Mouse (Mus musculus): ENCODE results near the gene Iqschfp.

Iqschfp gene

GRCm38 (mm10) chr3:67892026-67892705, at the start of gene Iqschfp, which contains the start of gene Iqcj:
Iqschfp (plus strand) TSS chr3:67892232.
Iqcj (plus strand) TSS chr3:67892220.
- no peak for DNase-seq (ENCODE audit: low spot score)

DNA sequence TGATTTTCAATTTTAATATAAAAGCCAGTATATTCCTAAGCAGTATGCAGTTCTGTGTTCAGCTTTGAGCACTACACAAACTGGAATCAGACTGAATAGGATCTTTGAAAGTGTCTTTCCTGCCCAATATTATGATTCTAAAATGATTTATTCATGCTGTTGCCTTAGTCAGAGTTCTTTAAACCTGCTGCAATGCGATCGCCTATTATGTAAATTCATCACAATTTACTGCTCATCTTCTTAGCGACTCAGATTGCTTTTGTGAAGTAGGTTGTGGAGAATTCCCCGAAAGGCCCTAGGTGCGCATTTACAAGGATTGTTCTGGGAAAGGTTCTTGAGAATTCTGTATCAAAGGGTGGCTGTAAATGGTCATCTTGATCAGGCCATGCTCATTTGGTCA, 39.6 kb upstream of the Iqschfp start:
- no peak for DNase-seq (ENCODE audit: low spot score)

DNA sequence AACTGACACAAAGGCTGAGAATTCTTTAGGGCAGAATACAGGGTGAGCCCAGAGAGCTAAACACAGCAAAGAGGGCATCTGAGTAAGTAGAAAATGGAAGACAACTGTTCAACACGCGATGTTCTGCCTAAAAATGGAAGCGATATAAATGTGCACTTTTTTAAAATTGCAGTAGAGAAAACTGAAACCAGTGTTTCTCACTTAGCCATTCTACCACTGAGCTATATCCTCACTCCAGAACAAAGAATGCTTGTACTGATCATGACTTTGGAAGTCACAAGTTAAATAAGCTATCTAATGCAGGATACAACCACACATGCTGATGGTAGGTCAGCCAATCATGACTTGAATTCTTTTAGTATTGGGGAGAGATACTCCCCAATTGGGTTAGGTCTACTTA, 30.5 kb upstream of the Iqschfp start:
- DNase-seq (ENCODE audit: low spot score), result no peak

DNA sequence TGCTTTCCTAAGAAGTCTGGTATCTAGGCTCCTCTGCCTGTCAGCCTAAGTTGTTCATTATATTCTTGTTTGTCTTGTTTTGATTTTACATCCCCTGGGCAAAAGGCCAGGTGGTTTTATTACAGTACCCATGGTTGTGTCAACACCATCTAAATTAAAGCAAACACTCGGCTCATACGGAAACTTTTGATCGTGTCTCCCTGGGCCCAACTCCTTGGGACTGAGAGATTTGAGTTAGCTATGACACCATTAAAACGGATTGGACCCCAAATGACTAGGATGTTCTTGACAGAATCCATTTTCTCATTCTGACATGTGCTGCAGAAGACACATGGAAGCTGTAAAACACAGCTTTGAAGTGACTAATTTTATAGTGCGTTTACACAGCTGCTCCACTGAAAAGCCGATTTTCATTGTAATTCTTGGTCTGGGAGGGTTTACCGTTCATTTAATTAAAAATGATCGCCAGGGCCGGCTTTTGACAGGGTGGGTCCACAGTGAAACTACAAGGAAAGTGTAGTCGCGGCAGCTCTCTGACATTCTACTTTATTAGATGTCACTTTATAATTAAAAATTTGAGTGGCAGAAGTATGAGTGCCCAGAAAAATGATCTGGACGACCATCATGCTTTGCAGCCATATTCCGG, 24.5 kb upstream of the Iqschfp start:
- DNase-seq (ENCODE audit: low spot score), result no peak

- DNase-seq (ENCODE audit: low spot score), result no peak
Observed at GRCm38 (mm10) chr3:67869424-67869823, 22.6 kb upstream of the Iqschfp start.

DNA sequence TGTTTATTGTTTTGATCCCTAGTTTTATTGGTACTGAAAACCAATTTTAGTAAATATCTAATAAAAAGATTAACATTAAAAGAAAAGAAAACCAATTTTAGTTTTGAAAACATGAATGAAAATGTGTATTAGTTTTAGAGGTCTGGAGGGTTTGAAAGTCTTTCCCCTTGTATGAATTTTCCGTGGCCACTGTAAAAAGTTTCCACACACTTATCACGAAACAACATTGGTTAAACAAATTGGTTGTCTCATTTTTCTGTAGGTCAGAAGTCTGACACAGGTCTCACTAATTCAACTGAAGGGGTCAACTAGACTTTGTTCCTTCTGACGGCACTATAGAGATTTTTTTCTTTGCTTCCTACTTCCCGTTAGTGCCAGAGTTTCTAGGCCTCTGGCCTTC, 14.8 kb upstream of the Iqschfp start:
- DNase-seq (ENCODE audit: low spot score), result no peak

DNA sequence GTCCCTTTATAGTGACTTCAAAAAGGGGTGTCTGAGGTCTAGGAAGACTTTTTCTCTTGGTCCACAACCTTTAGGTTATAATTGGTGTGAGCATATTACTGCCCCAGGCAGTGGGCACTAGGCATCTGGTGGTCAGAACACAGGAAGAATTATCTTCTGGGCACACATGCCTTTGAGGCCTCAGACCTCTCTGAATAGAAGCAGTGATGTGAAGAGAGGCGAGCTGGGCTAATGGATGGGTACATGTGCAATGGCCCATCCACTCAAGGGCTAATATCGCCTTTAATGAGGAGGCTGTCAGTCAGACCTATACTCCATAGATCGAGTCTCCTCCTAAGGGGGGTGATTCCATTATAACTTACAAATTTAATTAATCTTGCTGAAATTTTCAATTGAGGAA, 7.7 kb upstream of the Iqschfp start:
- no peak for DNase-seq (ENCODE audit: low spot score)

- DNase-seq (ENCODE audit: low spot score), result no peak
Observed at GRCm38 (mm10) chr3:67886176-67886575, 5.9 kb upstream of the Iqschfp start.

DNA sequence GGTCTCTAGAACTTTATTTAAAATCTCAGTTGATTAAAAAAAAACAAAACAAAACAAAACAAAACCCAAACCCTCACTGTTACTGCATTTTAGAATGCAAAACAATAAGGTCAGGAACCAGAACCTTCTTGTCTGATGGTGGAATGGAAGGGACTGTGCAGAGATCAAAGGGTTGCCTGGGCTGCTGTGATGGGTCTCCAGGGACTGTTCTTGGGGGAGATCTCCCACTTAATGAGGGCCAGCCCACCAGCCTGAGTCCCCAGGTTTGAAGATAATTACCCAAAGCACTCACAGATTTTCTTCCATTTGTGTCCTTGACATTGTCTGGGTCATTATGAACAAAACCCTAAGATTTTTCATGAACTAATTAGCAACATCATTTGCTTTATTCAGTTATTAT, 4.8 kb upstream of the Iqschfp start:
- no peak for DNase-seq (ENCODE audit: low spot score)

DNA sequence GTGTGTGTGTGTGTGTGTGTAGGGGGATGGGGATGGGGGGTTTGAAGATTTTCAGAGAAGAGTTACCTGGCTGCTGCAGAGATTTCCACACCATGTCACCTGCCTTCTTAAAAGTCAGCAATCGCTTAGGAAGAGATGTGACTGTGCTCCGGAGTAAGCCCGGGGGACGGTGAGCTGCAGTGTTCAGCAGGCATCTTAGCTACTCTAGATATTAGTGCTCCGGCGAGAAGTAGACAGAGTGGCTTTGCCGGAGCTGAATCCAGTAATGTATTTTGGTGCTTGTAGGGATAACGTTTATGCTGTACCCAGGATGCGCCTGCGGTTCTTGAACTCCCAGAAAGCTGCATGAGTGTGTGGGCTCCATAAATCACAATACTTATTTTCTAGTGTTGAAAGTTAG, 736 bp downstream of the Iqschfp start:
- DNase-seq (ENCODE audit: low spot score), result no peak

DNA sequence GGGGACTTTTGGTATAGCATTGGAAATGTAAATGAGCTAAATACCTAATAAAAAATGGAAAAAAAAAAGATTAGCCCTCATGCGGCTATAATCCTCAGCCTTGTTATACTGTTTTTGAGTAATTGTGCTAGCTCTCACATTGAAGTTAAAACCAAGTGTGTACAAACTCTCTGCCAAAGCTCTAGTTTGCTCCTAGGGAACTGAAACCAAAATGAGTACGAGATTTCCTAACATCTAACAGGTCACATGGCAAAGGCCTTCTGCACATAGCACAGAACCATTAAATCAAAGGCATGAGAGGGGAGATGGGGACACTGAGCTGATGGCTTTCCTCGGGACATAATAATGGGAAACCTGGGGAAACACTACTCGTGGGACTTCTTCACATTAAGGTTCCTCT, 10.5 kb downstream of the Iqschfp start:
- DNase-seq (ENCODE audit: low spot score), result no peak

- no peak for DNase-seq (ENCODE audit: low spot score)
Observed at GRCm38 (mm10) chr3:67908586-67908985, 16.6 kb downstream of the Iqschfp start.

- no peak for DNase-seq (ENCODE audit: low spot score)
Observed at GRCm38 (mm10) chr3:67918098-67918497, 26.1 kb downstream of the Iqschfp start.

GRCm38 (mm10) chr3:67918634-67919259, 26.7 kb downstream of the Iqschfp start:
- DNase-seq (ENCODE audit: low spot score), result no peak

GRCm38 (mm10) chr3:67923095-67923494, 31.1 kb downstream of the Iqschfp start:
- no peak for DNase-seq (ENCODE audit: low spot score)

GRCm38 (mm10) chr3:67925453-67925852, 33.4 kb downstream of the Iqschfp start:
- DNase-seq (ENCODE audit: low spot score), result no peak

GRCm38 (mm10) chr3:67930424-67931133, 38.5 kb downstream of the Iqschfp start:
- no peak for DNase-seq (ENCODE audit: low spot score)

- DNase-seq (ENCODE audit: low spot score), result no peak
Observed at GRCm38 (mm10) chr3:67931181-67931580, 39.1 kb downstream of the Iqschfp start.

DNA sequence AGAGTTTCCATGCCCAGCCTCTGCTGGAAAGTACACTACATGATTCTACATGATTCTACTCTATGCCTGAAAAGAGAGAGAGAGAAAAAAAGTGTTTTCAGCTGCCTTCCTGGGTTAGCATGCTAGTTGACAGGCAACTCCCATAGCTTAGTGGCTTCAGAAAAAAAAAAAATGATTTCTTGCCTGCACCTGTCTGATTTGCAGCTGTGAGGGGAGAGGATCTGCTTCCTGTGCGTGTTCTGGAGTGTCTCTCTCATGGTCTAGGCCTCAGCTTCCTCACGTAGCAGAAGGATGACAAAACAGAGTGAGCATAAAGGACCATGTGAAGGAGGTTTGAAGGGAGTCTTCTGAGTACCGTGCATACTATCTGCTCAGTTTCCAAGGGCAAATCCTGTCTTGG, 39.9 kb downstream of the Iqschfp start:
- no peak for DNase-seq (ENCODE audit: low spot score)

GRCm38 (mm10) chr3:67935829-67936228, 43.8 kb downstream of the Iqschfp start:
- no peak for DNase-seq (ENCODE audit: low spot score)

- DNase-seq (ENCODE audit: low spot score), result no peak
Observed at GRCm38 (mm10) chr3:67947000-67947399, 55.0 kb downstream of the Iqschfp start.

DNA sequence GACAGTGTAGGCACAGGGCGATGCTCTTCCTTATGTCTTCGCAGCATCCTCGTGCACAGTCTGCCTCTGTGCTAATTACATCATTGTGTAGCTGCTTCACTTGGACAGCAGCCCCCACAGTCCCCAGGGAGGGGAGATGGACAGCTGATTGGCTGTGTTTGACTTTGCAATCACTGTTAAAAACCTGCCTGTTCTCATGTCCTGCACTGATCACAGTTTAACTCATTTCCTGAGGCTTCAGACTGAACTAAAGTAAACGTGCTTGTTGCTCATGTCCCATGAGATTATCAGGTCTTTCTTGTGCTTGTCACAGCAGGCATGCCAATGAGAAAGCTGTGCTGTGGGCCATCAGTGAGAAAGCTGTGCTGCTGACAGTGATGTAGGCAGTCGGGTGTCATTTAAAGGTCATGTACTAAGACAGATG, 60.5 kb downstream of the Iqschfp start:
- no peak for DNase-seq (ENCODE audit: low spot score)

Measured in yolk sac, embryonic 10.5 days (tissue).